Mouse (Mus musculus): ENCODE measurements around the gene Mtss1l.
"Not testable (repeated sequence)": the region's sequence is repeated elsewhere in the genome, so short reads cannot be mapped to it uniquely, and the experiment has no call there.

Mtss1l gene

DNA sequence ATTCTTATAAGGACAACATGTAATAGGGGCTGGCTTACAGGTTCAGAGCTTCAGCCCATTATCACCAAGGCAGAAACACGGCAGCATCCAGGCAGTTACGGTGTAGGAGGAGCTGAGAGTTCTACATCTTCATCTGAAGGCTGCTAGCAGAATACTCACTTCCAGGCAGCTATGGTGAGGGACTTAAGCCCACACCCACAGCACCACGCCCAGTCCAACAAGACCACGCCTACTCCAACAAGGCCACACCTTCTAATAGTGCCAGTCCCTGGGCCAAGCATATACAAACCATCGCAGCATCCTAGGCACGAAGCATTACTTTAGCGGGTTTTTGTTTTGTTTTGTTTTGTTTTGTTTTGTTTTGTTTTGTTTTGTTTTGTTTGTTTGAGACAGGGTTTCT is 65.2 kb downstream of the Mtss1l start:
- DNase-seq: not testable (repeated sequence)

DNA sequence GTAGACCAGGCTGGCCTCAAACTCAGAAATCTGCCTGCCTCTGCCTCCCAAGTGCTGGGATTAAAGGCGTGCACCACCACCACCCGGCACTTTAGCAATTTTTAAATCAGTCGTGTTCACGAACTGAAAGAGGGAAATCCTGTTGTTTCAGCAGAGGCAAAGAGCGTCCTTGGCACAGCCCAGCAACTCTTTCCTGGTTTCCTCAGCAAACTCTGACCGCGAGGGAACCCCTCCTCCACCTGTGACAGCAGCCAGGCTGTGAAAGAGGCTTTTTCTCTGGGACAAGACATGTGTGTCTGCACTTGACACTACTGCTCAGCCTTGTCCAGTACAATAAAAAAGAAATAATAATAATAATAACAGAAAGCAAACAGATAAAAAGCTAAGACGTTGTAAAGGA is 65.7 kb downstream of the Mtss1l start:
- DNase-seq: peak; percentile 55 to 63

DNA sequence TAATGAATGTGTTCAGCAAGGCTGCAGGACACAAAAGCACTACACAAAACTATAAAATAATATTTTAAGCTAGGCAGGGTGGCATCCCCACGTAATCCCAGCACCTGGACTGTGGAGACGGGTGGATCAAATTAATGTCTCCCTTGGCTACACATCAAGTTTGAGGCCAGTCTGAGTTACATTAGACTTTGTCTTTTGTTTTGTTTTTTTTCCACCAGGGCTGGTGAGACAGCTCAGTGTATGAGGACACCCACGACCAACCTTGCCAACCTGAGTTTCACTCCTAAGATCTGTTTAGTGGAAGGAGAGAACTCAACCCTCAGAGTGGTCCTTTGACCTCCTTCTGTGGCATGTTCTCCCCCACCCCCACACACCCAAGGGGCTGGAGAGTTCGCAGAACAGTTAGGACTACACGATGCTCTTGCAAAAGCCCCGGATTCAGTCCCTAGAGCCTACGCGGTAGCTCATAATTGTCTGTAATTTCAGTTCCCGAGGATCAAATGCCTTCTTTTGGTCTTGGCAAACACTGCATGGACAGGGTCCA is 66.2 kb downstream of the Mtss1l start:
- DNase-seq: peak in 1 of 2 experiments; percentile 31

DNA sequence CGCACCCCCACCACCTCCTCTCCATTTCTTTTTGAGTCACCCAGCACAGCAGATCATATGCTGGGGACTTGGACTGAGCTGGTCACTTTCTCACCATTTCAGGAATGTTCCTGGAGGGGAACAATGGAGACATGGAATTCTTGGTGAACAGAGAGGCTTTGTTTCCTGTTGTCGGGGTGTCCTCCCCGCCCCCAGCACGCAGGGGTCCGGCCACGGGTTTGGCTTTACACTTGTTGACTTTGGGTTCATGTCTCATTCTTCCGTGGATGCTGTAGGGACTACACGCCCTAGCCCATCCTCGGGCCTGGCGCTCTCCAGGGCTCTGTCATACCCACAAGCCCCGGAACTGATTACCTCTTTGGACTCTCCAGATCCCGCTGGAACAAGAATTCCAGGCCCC is 67.7 kb downstream of the Mtss1l start:
- no peak for DNase-seq

DNA sequence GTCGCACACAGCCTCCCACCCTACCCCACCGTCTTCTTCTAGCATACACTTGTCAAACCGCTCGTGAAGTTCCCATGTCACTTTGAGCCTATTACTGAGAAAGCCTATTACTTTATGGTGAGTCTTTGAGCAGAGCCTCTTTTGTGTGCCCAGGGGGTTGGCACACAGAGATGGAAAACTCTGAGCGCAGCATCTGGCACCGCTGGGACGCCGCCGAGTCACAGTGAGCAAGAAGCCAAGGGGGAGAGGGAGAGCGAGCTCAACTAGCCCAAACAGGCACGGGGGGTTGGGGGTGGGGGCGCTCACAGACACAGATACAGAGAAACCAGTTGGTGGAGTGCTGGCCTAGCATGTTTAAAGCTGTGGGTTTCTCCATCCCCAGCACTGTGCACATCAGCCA is 68.3 kb downstream of the Mtss1l start:
- DNase-seq: no peak

DNA sequence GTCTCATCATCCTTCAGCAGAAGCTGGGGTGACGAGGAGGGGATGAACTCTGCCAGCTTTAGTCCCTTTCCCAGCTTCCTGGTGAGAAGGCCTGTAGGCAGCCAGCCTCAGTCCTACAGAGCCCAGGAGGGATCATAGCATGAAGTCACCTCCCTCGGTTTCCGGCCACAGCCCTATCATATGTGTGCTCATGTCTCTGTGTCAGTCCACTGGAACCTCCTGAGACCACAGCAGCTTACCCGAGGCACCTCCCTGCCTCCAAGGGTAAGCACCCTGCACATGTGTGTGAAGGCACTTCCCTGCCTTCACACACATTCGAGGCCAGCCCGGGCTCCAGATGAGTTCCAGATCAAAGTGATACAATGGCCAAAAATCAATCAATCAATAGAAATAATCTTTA is 69.0 kb downstream of the Mtss1l start:
- no peak for DNase-seq

All from kidney, adult 8-10 months (tissue).